Mouse (Mus musculus): ENCODE data around the gene Itgb7. TPM values are rescaled to one million over a fixed set of nuclear protein-coding genes. Genes with fewer than 3 reads are reported as not detected.

Gene Itgb7
- polyA plus RNA-seq (2012; ENCODE audit: low replicate concordance): 168 and 223 TPM in 2 replicates

DNA sequence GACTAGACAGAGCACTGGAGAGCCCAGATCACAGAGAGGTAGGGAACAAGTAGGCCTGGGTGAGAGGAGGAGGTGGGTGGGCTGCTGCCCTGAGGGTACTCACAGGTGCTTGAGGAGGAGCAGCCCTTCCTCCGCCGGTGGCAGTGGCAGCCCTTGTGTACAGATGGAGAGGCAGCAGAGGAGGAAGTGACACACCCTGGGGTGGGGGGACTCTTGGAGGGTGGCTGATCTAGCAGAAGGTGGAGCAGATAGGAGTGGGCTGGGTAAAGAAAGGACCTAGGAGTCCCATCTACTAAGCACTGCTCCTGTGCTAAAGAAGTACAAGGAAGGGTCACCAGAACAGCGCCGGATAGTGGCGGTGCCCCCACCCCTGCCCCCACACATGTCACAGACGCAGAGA is at the start of gene Itgb7:
Itgb7 (minus strand) TSS at position 197 of the 400 bp plus-strand sequence.

DNA sequence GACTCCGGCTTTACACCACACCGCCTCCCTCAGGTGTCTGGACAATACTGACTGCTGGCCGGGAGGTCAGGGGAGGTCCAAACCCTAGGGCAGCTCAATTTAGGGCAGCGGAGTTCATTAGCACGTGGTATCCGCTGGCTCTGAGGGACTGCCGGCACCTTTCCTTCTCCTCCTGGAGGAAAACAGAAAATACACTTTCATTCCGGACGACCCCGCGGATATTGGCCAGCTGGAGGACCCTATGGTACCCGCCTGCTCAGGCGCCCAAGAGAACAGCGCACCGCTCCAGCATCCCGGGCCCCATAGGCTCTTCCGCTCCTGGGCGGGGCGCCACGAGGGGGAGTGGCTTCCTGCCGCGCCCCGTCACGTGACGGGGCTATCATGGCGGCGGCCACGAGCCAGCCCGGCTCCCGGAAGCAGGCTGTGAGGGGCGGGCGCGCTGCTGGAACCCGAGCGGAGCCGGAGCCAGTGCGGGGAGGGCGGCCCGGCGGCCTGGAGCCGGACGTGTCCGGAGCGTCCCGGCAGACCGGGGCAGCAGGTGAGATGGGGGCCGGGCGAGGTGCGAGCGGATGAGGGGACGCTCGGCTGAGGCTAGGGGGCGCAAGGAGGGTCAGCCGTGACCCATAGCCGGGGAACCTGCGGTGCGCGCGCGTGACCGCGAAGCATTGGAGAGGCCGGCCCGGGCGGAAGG is 47.5 kb upstream of the Itgb7 start, which contains the start of gene Mfsd5:
Mfsd5 (plus strand) TSS at position 363 of the 691 bp plus-strand sequence.

DNA sequence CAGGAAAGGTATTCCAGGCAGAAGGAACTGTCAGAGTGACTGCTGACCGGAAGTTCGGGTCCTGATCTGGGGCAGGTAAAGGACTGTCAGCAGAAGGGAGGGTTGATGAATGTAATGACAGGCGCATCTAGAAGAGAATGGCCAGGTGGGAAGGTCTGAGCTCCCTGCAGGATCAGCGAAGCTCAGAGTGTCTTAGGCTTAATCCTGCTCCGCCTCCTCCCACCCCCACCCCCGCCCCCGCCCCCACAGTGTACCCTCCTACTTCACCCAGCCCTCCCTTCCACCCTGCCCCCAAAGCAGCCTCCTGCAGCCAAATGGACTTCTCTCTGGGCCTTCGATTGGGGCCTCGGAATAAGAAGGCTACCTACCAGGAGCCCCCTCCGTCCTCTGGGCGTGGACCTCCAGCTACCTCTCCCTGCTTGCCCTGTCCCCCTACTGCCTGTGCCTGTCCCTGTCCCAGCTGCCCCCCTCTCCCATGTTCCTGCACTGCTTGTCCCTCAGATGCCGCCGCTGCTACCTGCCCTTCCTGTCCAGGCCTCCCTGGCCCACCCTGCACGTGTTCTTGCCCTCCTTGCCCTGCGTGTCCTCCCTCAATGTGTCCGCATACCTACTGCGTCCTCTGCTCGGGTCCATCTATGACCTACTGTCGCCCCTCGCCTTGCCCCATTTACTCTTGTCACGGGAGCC is 38.7 kb upstream of the Itgb7 start, which contains the start of gene Gm9918:
Gm9918 (plus strand) TSS at position 290 of the 687 bp plus-strand sequence.

DNA sequence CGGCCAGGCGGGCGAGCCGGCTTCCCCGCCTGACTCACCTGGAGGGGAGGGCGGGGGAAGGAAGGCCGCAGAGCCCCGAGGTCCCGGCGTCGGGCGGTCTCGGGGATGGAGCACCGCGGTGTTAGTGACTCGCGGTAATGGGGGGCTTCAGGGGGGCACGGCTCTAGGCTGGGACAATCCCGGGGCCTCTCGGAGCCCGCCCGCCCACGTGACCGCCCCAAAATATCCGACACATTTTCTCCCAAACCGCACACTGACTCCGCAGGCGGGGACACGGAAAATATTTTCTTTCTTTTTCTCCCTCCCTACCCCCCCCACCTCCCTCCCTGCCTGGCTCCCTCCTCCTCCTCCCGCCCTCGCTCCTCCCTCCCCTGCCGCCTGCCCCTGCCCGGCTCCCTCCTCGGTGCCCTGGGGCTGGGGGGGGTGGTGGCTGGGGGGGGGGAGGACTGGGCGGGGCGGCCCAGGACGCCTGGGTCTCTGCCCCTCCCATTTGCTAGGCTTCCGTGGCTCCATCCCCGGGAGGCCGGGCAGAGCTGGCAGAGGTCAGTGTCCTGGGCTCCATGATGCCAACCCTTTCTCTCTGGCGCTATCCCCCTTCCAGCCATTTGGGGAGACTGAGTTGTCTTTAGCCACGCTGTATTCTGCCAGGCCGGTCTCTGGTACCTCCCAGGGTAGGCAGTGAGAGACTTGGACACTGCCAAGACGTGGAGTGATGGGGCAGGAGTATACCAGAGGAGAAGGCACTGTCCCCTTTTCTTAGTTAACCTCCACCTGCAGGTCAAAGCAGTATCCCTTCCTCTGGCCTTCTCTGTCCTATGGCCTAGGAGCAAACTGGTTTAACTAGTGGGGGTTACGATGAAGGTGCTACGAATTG is 25.7 kb upstream of the Itgb7 start, which contains the start of gene Rarg:
Rarg (minus strand) TSS at position 316 of the 874 bp plus-strand sequence.

DNA sequence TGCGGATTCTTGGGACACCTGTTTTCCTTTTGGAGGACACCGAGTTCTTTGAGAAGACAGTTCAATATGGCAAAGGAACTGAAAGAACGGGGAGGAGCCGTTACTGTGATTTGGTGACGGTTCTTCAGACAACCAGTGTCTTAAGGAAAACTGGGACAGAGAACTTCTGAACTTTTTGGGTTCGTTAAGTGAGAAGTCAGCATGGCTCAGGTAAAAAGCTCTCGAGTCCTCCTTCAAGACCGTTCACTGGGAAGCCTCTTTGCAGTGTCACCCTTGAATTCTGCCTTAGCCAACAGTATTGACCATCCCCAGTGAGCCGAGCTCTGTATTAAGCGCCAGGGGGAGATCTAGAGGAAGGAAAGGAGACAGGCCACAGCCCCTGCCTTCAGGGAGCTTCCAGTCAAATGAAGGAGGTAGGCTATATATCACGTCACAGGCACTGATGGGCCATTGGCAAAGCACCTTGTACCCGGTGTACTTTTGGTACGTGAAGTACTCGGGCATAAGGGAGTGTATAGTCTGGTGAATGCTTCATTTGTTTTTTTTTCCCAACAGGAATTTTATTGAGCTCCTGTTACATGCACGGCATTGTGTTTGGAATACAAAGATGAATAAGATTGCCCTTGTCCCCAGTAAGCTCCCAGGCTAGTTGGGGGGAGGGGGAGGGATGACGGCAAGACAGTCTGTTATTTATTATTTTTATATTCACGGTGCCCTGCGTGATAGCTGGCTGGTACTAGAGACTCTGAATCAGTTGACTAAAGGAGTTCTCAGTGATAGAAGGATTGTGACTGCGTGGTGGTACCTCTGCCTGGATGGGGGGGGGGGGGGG is 26.9 kb downstream of the Itgb7 start, which contains the start of gene Csad:
Csad (minus strand) TSS at position 51 of the 832 bp plus-strand sequence.

DNA sequence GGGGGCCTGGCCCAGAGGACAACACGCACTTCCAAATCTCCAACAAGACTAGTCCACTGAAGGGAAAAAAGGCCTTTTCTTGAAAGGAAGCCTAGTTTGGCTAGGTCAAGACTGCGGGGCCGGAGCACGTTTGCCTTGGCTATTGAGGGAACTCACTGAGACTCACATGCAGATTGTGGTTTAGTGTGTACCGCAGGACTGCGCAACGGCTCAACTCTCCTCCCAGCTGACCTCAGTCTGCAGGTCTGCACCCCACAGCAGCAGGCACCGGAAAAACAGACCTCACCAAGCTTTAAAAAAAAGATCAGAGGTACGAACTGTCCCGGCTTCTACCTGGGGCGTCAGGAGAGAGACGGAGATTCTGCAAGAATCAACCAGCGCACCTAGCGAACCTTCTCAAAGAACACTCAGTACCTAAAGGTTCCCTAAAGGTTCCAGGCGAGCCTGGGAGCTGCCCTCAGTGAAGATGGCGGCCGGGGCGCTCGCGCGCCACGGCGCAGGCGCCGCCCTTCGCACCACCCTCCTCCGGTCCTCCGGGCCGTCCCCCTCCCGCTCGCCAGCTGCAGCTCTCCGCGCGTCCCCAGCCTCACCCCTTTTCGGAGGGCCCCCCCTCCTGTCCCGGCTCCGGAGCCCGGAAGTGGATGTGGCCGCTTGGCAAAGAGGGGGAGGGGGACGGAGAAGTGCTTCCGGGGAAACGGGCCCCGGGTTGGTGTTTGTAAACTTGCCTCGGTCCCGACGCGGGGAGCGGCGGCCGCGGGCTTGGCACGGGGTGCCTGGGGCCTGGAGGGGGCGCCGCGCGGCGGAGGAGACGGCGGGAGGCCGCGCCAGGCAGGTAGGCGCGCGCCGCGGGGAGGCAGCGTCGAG is 28.5 kb downstream of the Itgb7 start, which contains the start of gene Zfp740:
Zfp740 (plus strand) TSS at position 279 of the 864 bp plus-strand sequence.

Other genes starting within 250 kb of the Itgb7 start
- gene Krt8, start 227.5 kb downstream of the Itgb7 start, polyA plus RNA-seq (2012; ENCODE audit: low replicate concordance): 0.23 and 0.29 TPM in 2 replicates
- gene Krt18, start 203.8 kb downstream of the Itgb7 start, polyA plus RNA-seq (2012; ENCODE audit: low replicate concordance): not detected in 2 replicates
- 112 and 151 TPM in 2 replicates for gene Eif4b, start 158.2 kb downstream of the Itgb7 start, polyA plus RNA-seq (2012; ENCODE audit: low replicate concordance)
- 2.3 and 5.2 TPM in 2 replicates for gene Tns2, start 131.5 kb downstream of the Itgb7 start, polyA plus RNA-seq (2012; ENCODE audit: low replicate concordance)
- 7.8 and 13.8 TPM in 2 replicates for gene Spryd3, start 95.7 kb downstream of the Itgb7 start, polyA plus RNA-seq (2012; ENCODE audit: low replicate concordance)
- gene Igfbp6, start 87.6 kb downstream of the Itgb7 start, polyA plus RNA-seq (2012; ENCODE audit: low replicate concordance): 1.1 and 3.7 TPM in 2 replicates
- gene Soat2, start 81.4 kb downstream of the Itgb7 start, polyA plus RNA-seq (2012; ENCODE audit: low replicate concordance): 5.4 and 8.2 TPM in 2 replicates
- 10.9 and 11.5 TPM in 2 replicates for gene Zfp740, start 28.7 kb downstream of the Itgb7 start, polyA plus RNA-seq (2012; ENCODE audit: low replicate concordance)
- gene Csad, start 27.2 kb downstream of the Itgb7 start, polyA plus RNA-seq (2012; ENCODE audit: low replicate concordance): 6.3 and 8.9 TPM in 2 replicates
- gene Rarg, start 25.6 kb upstream of the Itgb7 start, polyA plus RNA-seq (2012; ENCODE audit: low replicate concordance): 11.2 and 12.3 TPM in 2 replicates
- gene Gm9918, start 38.6 kb upstream of the Itgb7 start, polyA plus RNA-seq (2012; ENCODE audit: low replicate concordance): not detected in 2 replicates
- gene Mfsd5, start 47.5 kb upstream of the Itgb7 start, polyA plus RNA-seq (2012; ENCODE audit: low replicate concordance): 50.2 and 91.4 TPM in 2 replicates
- gene Espl1, start 64.3 kb upstream of the Itgb7 start, polyA plus RNA-seq (2012; ENCODE audit: low replicate concordance): 19.4 and 42.7 TPM in 2 replicates
- gene Pfdn5, start 94.2 kb upstream of the Itgb7 start, polyA plus RNA-seq (2012; ENCODE audit: low replicate concordance): 2.9 and 10.3 TPM in 2 replicates
- 25.7 and 87.7 TPM in 2 replicates for gene Myg1, start 99.8 kb upstream of the Itgb7 start, polyA plus RNA-seq (2012; ENCODE audit: low replicate concordance)
- gene Aaas, start 118.8 kb upstream of the Itgb7 start, polyA plus RNA-seq (2012; ENCODE audit: low replicate concordance): 29.3 and 184 TPM in 2 replicates
- gene Sp7, start 135.2 kb upstream of the Itgb7 start, polyA plus RNA-seq (2012; ENCODE audit: low replicate concordance): not detected in 2 replicates
- 10.7 and 11.9 TPM in 2 replicates for gene Sp1, start 174.2 kb upstream of the Itgb7 start, polyA plus RNA-seq (2012; ENCODE audit: low replicate concordance)
- gene Amhr2, start 213.4 kb upstream of the Itgb7 start, polyA plus RNA-seq (2012; ENCODE audit: low replicate concordance): not detected in 2 replicates
- 46.5 and 443 TPM in 2 replicates for gene Prr13, start 227.1 kb upstream of the Itgb7 start, polyA plus RNA-seq (2012; ENCODE audit: low replicate concordance)
- 134 and 647 TPM in 2 replicates for gene Pcbp2, start 238.6 kb upstream of the Itgb7 start, polyA plus RNA-seq (2012; ENCODE audit: low replicate concordance)

Data from leukemia stem cell, adult 10-12 weeks (primary cell).